Mouse (Mus musculus) heart, embryonic 15.5 days (tissue): ENCODE measurements at regions not wholly inside any gene's neighbourhood (a gene's known extent, or its start where the extent isn't known, plus 50 kb on each side); places are given as distances from the start of the nearest gene placed in this dataset.

ENCODE experiments used
- ATAC-seq: fragments of 200-750 bp; cut with Nextera tagmentation; replicated peaks from 2 replicates; pipeline ENCODE4 v1.8.0; 2017; ENCODE audit warnings: low read depth, moderate TSS enrichment; ENCODE audit not compliant: insufficient number of reproducible peaks, insufficient read depth, low FRiP score
- H3K27ac ChIP-seq: fragments of 300-500 bp; sonication (generic); 2 replicates; pipeline ENCODE4 v1.5.1; 2015; ENCODE audit warnings: mild to moderate bottlenecking, inconsistent platforms
- H3K27me3 ChIP-seq: fragments of 300-500 bp; sonication (generic); 2 replicates; pipeline ENCODE4 v1.6.1; 2015; ENCODE audit warnings: inconsistent platforms
- H3K36me3 ChIP-seq: fragments of 300-500 bp; sonication (generic); 2 replicates; pipeline ENCODE4 v1.6.1; 2015; ENCODE audit warnings: mild to moderate bottlenecking, inconsistent platforms
- H3K4me1 ChIP-seq: fragments of 300-500 bp; sonication (generic); replicated peaks from 2 replicates; pipeline ENCODE4 v1.6.1; 2015; ENCODE audit warnings: inconsistent platforms
- H3K4me2 ChIP-seq: fragments of 300-500 bp; sonication (generic); 2 replicates; pipeline ENCODE4 v1.6.1; 2015; ENCODE audit warnings: inconsistent platforms, mild to moderate bottlenecking, moderate library complexity
- H3K4me3 ChIP-seq: fragments of 300-500 bp; sonication (generic); 2 replicates; pipeline ENCODE4 v1.5.1; 2015; ENCODE audit warnings: mild to moderate bottlenecking, inconsistent platforms
- H3K9ac ChIP-seq: fragments of 300-500 bp; sonication (generic); 2 replicates; pipeline ENCODE4 v1.6.1; 2015; ENCODE audit warnings: mild to moderate bottlenecking, inconsistent platforms
- H3K9me3 ChIP-seq: fragments of 300-500 bp; sonication (generic); replicated peaks from 2 replicates; pipeline ENCODE4 v1.6.1; 2016; ENCODE audit warnings: inconsistent platforms
- WGBS: fragments of 180-500 bp; shearing (Covaris S2); methylation state at CpG from one replicate; pipeline ENCODE4 v1.1.7; 2015; ENCODE audit warnings: mixed read lengths; 5-methylcytosine and 5-hydroxymethylcytosine counted together

DNA sequence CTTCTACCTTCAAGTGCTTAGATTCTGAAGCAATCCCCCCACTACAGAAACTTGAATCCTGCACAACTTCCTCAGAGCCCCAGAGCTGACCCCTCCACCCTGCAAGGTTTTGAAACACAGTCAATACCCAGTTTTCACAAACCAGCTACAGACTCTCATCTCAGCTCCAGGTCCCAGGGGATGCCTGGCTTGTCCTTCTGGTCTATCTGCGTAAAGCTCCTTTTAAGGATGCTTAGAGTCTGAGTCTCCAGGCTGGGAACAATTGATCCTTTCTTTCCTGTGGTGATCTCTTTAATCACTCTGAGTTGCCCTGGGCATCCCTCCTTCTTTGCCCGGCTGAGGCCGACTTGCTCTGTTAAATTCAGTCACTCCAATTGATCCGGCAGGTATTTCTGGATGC is 500.4 kb downstream of the Med13l start:
- no peak for ATAC-seq
- 69% methylated on average over 4 of the region's 4 CpGs for WGBS
- H3K9me3 ChIP-seq: no peaks in the 10 kb centered on the region

DNA sequence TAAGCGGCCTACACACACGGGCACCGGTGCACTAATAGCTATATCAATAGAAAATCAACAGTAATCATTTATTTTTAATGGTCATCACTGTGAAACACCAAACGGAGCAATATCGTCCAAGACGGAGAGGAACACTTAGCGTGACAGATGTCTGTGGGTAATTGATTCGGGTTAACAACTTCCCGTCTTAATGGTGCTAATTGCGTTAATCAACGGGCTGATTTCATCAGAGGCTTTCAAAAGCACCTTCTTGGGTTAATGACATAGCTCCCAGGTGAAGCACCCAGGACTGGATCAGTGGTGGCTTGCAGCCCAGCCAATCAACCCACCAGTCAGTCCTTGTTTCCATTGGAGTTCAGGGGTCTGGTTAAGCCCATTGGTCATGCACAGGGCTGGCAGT is 502.0 kb downstream of the Med13l start:
- H3K4me2 ChIP-seq: no peak overlapping the region
- H3K4me1 ChIP-seq: peaks cover 7% of the 10 kb centered on the region
- H3K9me3 ChIP-seq: no peaks in the 10 kb centered on the region
- no peaks in the 10 kb centered on the region for H3K27me3 ChIP-seq
- no peak for ATAC-seq
- 91% methylated on average over 11 of the region's 11 CpGs for WGBS
- no peak overlapping the region for H3K4me3 ChIP-seq
- no peak overlapping the region for H3K27ac ChIP-seq
- H3K36me3 ChIP-seq: no peaks in the 10 kb centered on the region
- no peak overlapping the region for H3K9ac ChIP-seq

More for the DNA sequence above, 500.4 kb downstream of the Med13l start:
- Histone ChIP-seq H3K4me3 (no peak overlapping the region), H3K4me2 (no peak overlapping the region), H3K4me1 (peaks cover 7% of the 10 kb centered on the region), H3K9ac (no peak overlapping the region), H3K27ac (no peak overlapping the region), H3K36me3 (no peaks in the 10 kb centered on the region), H3K27me3 (peaks cover 7% of the 10 kb centered on the region; the same call in 1 of the 2 replicates)

DNA sequence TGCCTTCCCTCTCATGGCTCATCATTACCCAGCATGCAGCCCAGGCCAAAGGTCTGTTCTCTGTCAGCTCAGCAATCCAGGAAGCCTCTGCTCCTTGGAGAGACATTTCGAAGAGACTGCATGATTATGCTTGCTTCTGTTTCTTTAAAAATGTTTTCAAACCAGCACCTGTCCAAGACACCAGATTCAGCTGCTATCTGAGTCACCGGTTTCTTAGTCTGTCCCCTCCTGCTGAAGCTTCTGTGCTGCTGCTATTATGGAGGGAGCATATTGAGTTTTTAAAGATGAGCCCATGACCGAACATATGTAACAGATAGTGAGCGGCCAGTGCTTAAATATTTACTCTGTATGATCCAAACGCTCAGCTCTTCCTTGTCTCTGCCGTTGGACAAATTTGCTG is 506.2 kb downstream of the Med13l start:
- Histone ChIP-seq H3K9me3 (no peaks in the 10 kb centered on the region), H3K27me3 (no peaks in the 10 kb centered on the region), H3K36me3 (no peaks in the 10 kb centered on the region), H3K4me1 (no peaks in the 10 kb centered on the region), H3K9ac (no peak overlapping the region), H3K4me2 (no peak overlapping the region), H3K27ac (no peak overlapping the region), H3K4me3 (no peak overlapping the region)
- WGBS: 65% methylated on average over 6 of the region's 6 CpGs
- no peak for ATAC-seq

DNA sequence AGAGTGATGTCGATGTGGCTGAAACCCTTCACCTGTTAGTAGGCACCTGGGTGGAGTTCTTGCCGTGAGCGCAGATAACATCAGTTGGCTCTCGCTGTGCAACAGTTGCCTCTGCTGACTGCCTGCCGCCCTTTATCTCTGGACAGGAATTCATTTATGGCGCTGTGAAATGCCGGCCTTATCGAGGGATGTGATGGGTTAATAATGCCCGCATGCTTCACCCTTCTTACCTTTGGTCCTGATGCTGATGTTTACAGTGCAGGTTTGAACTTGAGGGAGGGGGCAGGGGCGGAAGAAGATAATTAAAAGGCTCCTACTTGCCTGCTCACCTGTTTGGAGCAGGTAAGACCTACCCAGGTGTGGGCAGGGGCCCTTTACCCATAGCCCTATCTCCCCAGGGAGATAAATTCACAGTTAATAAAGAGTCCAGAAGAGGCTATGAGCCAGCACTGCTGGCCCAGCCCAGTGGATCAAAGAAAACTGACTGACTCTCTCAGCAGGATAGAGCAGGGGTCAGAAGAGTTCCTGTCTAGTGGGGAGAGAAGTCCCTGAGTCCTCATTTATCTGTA is 509.4 kb downstream of the Med13l start:
- Histone ChIP-seq H3K27ac (no peak overlapping the region), H3K9me3 (no peaks in the 10 kb centered on the region), H3K36me3 (no peaks in the 10 kb centered on the region), H3K27me3 (no peaks in the 10 kb centered on the region), H3K4me1 (no peaks in the 10 kb centered on the region), H3K4me3 (no peak overlapping the region), H3K9ac (no peak overlapping the region), H3K4me2 (no peak overlapping the region)
- WGBS: 54% methylated on average over 10 of the region's 10 CpGs
- no peak for ATAC-seq

DNA sequence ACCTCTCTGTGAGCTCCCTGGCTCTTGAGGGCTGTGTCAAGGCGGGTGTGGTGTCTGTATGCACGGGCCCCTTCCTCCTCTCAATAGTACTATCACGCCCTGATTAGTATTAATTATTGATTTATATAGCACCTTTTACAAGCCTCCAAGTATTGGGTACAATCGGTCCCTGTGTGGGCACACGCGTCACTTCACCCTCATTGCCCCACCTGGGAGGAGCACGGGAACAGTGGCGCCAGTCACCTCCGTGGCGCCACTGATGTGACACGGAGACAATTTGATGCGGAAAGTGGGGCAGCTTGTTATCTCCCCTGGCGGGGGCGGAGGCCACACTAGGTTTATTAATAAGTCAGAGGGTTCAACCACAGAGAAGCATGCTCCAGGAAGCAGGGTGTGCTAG is 512.2 kb downstream of the Med13l start:
- Histone ChIP-seq H3K9me3 (no peaks in the 10 kb centered on the region), H3K9ac (no peak overlapping the region), H3K4me1 (no peaks in the 10 kb centered on the region), H3K4me3 (no peak overlapping the region), H3K27ac (no peak overlapping the region), H3K36me3 (no peaks in the 10 kb centered on the region), H3K4me2 (no peak overlapping the region), H3K27me3 (no peaks in the 10 kb centered on the region)
- ATAC-seq: no peak
- 88% methylated on average over 14 of the region's 14 CpGs for WGBS

DNA sequence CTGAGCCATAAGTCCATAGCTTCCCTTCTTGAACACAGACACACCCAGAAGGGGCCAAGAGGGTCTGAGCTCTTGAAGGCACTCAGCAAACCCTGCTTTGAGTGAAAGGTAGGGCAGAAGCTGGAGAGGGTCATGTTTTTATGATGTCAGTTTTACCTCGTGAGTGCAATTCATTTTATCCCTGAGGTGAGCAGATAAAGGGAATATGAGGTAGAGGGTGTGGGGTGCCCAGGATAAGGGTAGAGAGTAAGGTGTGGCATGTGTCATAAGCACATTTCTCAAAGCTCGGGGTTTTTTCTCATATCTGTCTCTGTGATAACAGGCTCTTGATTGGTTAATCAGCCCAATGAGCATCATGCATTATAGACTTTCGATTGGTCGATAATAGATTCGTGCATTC is 520.3 kb downstream of the Med13l start:
- WGBS: 73% methylated on average over 5 of the region's 5 CpGs
- Histone ChIP-seq H3K9me3 (no peaks in the 10 kb centered on the region), H3K36me3 (no peaks in the 10 kb centered on the region), H3K27ac (no peak overlapping the region), H3K9ac (no peak overlapping the region), H3K4me2 (no peak overlapping the region), H3K27me3 (peaks cover 34% of the 10 kb centered on the region), H3K4me1 (peaks cover 4% of the 10 kb centered on the region), H3K4me3 (no peak overlapping the region)
- no peak for ATAC-seq

DNA sequence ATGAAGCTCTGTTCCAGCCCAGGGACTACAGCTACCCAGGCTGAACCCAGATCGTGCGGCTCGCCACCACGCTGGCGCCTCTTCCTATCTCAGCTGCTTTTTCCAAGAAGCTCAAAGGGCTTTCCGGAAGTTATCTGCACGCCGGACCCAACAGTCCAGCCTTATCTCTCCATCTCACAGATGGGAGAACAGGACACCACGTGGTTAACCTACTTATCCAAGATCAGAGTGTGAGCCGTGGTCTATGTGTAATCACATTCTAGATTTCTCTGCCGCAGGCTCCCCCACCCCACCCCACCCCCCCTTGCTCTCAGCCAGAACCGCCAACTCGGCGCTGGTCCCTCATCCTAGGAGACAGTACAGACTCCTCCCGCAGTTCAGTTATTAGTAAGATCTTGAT is 522.4 kb downstream of the Med13l start:
- Histone ChIP-seq H3K4me1 (peaks cover 15% of the 10 kb centered on the region), H3K4me3 (no peak overlapping the region), H3K4me2 (0 out of 2 replicates have a peak overlapping the region, but pooled peaks have one; percentile 7), H3K9ac (no peak overlapping the region), H3K36me3 (no peaks in the 10 kb centered on the region), H3K27me3 (peaks cover 51% of the 10 kb centered on the region), H3K9me3 (no peaks in the 10 kb centered on the region), H3K27ac (no peak overlapping the region)
- WGBS: 30% methylated on average over 15 of the region's 15 CpGs
- no peak for ATAC-seq

DNA sequence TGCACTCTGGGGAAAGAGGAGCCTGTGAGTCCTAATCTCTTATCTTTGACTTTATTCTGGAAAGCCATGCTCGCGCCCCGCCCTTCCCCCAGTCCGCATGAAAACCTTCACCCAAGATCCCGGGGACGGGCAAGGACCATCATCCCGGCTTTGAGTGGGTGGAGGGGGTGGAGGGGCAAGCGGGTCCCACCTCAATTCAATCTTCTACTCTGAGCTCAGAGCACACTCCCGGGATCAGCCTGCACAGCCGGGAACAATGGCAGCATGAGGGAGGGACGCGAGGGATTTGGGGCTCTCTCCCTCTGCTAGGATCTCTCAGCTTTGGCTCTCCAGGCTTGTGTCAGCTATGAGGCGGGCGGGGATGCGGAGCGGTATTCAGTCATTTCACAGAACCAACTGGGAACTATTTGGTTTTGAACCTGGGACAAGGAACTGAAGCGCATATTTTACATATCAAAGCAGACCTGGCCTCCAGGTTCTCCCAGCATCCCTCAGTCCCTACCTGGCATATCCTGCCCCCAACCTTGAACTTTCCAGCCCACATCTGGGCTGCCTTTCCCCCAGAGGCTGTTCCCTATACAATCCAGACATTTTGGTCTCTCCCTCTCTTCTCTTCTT is 537.2 kb downstream of the Med13l start:
- H3K4me2 ChIP-seq: peak overlapping the region; percentile 41; the same call in 1 of the 2 replicates
- no peak for ATAC-seq

DNA sequence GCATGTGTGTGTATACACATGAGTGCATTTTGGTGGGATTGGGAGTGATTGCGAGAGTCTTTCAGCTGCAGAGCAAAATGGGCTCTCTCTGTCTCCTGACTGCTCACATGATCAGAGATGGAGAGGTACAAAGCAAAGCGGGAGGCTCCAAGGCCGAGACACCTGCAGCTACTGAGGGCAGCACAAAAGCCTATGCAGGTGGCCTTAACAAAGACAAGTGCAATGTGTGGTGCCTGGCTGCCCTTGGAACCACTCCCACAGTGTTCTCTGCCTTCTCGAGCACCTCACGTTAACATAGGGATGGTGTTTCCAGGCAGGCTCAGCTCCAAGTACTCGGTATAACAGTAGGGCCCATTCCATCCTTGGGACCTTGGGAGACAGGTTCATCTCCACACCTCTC is 539.3 kb downstream of the Med13l start:
- no peak overlapping the region for H3K27ac ChIP-seq
- 64% methylated on average over 6 of the region's 6 CpGs for WGBS
- ATAC-seq: no peak
- no peak overlapping the region for H3K4me2 ChIP-seq
- no peak overlapping the region for H3K4me3 ChIP-seq
- H3K36me3 ChIP-seq: no peaks in the 10 kb centered on the region
- no peaks in the 10 kb centered on the region for H3K9me3 ChIP-seq
- peaks cover 35% of the 10 kb centered on the region for H3K27me3 ChIP-seq
- peaks cover 2% of the 10 kb centered on the region; the same call in 1 of the 2 replicates for H3K4me1 ChIP-seq
- no peak overlapping the region for H3K9ac ChIP-seq

More for the DNA sequence above, 537.2 kb downstream of the Med13l start:
- H3K4me1 ChIP-seq: peaks cover 2% of the 10 kb centered on the region; the same call in 1 of the 2 replicates
- H3K27ac ChIP-seq: no peak overlapping the region
- 0 out of 2 replicates have a peak overlapping the region, but pooled peaks have one; percentile 15 for H3K4me3 ChIP-seq
- H3K9ac ChIP-seq: no peak overlapping the region
- no peaks in the 10 kb centered on the region for H3K36me3 ChIP-seq
- WGBS: 4% methylated on average over 17 of the region's 17 CpGs
- no peaks in the 10 kb centered on the region for H3K9me3 ChIP-seq
- peaks cover 47% of the 10 kb centered on the region for H3K27me3 ChIP-seq

DNA sequence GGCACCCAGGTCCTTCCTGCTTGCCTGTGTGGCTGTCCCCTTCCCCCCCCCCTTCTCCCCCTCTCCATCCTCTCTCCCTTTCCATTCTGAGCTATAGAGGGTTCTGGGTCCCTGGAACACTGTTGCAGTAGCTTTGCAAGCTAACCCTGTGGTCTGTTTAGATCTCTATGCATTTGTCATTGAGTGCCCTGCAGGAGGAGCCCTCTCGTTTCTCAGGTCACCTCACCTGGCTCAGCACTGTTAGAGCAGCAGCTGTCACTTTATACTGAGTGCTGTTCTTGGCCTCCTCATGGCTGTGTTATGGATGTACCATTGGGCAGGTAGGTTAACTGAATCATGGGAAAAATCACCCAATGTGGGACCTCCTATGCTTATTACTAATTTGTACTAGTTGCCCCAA is 543.0 kb downstream of the Med13l start:
- 0 out of 2 replicates have a peak, but pooled peaks cover 7% of the 10 kb centered on the region for H3K27me3 ChIP-seq
- 52% methylated on average over 1 of the region's 1 CpGs for WGBS

DNA sequence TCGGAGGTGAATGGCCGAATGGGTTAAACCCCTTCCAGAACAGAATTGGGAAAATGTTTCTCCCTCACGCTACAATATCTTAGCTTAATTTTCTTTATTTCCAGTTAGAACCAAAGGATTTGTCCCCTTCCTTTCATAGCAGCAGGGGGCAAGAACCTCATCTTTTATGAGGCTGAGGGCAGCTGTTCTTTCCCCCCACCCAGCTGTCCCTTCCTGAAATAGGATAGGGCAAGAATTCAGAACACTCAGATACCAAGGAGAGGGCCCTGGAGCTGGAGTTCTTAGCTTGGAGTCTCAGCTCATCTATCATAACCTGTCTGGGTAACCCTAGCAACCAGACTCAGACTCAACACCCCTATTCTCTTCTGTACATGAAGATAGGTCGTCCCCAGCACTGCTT is 547.4 kb downstream of the Med13l start:
- no peak overlapping the region for H3K27ac ChIP-seq
- H3K9ac ChIP-seq: no peak overlapping the region
- no peaks in the 10 kb centered on the region for H3K9me3 ChIP-seq
- H3K4me3 ChIP-seq: no peak overlapping the region
- no peaks in the 10 kb centered on the region for H3K27me3 ChIP-seq
- H3K4me1 ChIP-seq: no peaks in the 10 kb centered on the region
- no peak for ATAC-seq
- 70% methylated on average over 4 of the region's 4 CpGs for WGBS
- no peak overlapping the region for H3K4me2 ChIP-seq
- H3K36me3 ChIP-seq: no peaks in the 10 kb centered on the region

More for the DNA sequence above, 543.0 kb downstream of the Med13l start:
- H3K4me3 ChIP-seq: no peak overlapping the region
- H3K27ac ChIP-seq: no peak overlapping the region
- no peaks in the 10 kb centered on the region for H3K4me1 ChIP-seq
- ATAC-seq: no peak
- no peak overlapping the region for H3K4me2 ChIP-seq
- H3K9ac ChIP-seq: no peak overlapping the region
- H3K9me3 ChIP-seq: no peaks in the 10 kb centered on the region
- no peaks in the 10 kb centered on the region for H3K36me3 ChIP-seq

DNA sequence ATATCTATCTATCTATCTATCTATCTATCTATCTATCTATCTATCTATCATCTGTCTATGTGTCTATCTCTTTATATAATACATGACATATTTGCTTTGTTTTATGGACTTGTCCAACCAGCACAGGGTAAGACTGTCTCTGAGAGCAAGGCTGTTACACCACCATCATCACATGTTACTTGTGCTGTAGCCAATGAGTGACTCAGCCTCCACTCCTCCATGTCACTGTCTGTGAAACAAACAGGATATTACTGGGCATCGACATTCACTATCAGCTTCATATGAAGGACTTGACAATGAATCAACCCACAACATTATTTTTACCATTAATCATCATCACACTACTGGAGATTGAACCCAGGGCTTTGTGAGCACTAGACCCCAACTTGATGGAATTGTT is 549.0 kb downstream of the Med13l start:
- no peak for ATAC-seq
- no peaks in the 10 kb centered on the region for H3K4me1 ChIP-seq
- no peak overlapping the region for H3K27ac ChIP-seq
- no peaks in the 10 kb centered on the region for H3K9me3 ChIP-seq
- no peak overlapping the region for H3K4me2 ChIP-seq
- H3K36me3 ChIP-seq: no peaks in the 10 kb centered on the region
- no peak overlapping the region for H3K9ac ChIP-seq
- H3K27me3 ChIP-seq: no peaks in the 10 kb centered on the region
- H3K4me3 ChIP-seq: no peak overlapping the region
- 66% methylated on average over 1 of the region's 1 CpGs for whole genome bisulfite sequencing
